Mouse (Mus musculus): ENCODE measurements at regions not wholly inside any gene's neighbourhood (a gene's known extent, or its start where the extent isn't known, plus 50 kb on each side); places are given as distances from the start of the nearest gene placed in this dataset.
A peak's percentile ranks its signal among the peaks of the same experiment; 100 is the strongest.
"Not testable (repeated sequence)": the region's sequence is repeated elsewhere in the genome, so short reads cannot be mapped to it uniquely, and the experiment has no call there.

DNA sequence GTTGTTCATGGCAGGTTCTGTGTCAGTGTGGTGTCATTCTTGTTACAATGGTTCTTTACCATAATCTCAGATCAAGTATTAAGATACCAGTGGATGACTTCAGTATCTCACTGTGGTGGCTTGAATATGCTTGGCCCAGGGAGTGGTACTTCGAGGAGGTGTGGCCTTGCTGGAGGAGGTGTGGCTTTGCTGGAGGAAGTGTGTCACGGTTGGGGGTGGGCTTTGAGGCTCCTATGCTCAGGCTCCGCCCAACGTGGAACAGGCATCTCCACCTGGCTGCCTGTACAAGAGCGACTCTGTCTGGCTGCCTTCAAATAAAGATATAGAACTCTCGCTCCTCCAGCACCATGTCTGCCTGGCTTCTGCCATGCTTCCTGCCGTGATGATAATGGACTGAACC, 63.6 kb downstream of the Cd2 start:
- DNase-seq (ENCODE audit: low read depth), result no peak

DNA sequence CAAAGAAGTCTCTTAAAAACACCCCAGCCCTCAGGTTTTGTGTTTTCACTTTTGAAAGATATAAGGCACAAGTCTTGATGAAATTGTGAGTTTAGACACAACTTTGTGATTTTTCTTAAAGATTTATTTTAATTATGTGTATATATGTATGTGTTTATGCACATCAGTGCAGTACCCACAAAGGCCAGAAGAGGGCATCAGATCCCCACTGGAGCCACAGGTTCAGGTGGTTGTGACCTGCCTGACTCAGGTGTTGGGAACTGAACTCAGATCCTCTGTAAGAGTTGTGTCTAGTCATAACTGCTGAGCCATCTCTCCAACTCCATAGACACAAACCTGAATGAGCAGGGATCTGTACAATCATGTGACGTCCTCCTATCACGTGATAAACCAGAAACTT, 67.8 kb downstream of the Cd2 start:
- DNase-seq (ENCODE audit: low read depth), result no peak

DNA sequence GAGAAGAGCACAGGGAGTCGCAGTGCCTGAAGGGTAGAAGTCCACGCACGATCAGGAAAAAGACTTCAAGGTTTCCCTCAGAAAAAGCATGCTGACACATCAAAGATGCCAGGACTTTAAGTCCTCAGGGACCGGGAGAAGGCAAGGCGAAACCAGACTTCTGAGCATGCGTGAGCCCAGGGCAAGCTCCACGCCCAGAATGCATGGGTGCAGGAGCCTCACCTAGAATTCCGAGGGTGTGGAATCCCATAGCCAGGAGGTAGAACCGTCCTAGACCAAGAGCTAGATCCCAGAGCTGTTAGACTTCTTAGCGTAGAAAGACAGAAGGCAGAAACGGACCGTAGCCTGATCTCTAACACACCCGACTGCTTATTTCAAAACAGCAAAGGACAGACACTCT, 71.0 kb downstream of the Cd2 start:
- no peak for DNase-seq (ENCODE audit: low read depth)

DNA sequence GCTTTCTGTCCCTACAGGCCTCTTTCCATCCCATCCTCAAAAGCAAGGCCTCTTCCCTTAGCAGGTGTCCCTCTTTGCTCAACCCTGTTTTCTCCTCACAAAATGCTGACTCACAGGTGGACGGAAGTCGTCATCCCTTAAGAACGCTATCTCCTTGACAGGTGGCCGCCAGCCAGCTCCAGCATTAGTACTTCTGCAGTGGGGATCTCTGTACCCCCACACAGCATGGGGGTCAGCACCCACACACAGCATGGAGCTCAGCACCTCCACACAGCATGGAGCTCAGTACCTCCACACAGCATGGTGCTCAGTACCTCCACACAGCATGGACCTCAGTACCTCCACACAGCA, 74.6 kb downstream of the Cd2 start:
- no peak for DNase-seq (ENCODE audit: low read depth)

DNA sequence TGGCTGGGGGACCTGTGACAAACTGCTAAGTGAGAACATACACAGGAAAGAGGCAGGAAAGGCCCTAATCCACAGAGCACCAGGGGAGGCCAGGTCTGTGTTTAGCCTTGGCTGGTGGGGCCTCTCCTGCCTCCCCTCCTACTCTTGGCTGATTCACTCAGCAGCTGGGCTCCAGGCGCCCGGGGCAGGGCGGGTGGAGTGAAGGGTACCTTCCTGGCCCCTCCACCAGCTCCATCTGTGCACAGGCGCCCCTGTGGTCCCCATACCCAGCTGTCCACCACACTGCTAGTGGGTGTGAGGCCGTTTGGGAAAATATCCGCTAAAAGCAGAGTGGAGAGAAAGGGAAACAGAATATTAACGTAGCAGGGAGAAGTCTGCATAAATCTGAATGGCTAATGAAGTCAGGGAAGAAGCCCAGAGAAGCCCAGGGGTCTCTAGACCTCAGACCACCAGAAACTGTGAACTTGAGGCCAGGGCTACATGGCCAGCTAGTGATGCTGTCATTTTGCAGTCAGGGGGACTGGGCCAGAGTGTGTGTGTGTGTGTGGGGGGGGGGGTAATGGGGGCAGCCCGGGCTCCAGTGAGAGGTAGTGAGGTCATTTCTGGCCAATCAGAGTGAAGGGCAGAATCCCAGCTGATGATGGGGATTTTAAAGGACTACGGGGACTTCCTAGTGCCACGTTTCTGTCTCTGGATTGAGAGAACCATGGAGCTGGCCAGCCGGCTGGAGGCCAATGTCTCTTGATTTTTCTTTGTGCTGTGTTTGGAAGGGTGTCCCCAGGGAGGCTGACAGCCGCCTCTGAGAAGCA, 75.1 kb downstream of the Cd2 start:
- DNase-seq (ENCODE audit: low read depth), result no peak

DNA sequence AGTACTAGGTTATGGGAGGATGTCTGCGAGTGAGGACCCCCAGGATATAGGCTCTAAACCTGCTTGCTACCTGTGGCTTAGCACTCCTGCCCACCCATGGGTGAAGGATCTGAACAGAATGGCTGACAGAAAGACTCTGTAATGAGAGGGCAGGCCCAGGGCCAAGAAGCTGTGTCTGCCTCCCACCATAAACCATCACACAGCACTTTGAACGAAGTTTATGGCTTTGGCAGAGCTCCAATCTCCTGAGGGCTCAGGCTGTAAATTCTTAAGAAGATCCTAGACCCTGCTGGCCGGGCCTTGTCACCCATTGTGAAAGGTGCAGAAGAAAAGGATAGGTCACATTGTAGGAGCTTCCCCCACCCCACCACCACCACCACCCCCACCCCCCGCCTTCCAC, 75.8 kb downstream of the Cd2 start:
- DNase-seq (ENCODE audit: low read depth), result no peak

DNA sequence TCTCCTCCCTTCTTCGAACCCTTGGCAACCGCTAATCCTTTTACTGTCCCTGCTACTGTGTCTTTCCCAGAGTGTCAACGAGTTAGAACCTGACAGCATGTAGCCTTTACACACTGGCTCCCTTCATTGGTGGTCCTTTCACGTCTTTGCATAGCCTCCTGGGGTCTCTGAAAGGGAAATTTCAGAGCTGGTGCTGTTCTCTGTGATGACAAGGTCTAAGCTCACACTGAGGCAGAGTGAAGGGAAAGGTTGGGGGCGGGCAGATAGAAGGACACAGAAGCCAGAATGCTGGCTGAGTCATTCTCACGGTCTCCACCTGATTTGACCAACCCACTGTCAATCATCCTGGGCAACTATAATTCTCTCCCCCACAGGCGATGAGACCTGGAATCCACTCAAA, 78.2 kb downstream of the Cd2 start:
- DNase-seq (ENCODE audit: low read depth), result no peak

DNA sequence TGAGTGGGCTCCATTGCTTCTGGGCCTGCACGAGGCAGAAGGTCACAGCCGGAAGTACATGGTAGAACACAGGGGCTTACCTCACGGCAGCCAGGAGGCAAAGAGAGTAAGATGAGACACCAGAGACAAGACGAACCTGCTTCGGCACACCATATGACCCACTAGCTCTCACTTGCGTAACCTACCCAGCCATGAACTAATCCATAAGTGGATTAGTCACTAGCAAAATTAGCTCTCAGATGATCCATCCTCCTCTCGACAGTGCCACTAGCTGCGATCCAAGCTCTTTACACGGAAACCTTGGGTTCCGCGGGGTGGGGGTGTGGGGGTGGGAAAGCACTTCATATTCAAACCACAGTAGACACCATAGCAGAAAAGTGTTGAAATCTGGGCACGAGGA, 79.0 kb downstream of the Cd2 start:
- no peak for DNase-seq (ENCODE audit: low read depth)

DNA sequence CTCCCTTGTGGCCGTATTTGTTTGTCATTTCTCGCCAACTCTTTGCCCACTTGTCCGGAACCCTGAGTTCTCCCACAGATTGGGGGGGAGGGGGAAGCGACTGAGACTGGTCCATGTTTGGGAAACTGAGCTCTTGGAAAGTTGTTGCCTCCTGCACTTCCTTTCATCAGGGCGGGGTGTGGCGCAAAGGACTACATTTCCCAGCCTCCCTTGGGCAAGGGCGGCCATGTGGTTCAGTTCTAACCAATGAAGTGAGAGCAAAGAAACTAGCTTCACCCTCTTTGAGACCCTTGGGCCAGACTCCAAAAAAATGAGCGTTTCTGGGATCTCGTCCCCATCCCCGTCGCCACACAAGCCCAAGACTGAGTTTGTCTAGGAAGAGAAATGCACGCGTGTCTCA, 81.6 kb downstream of the Cd2 start:
- DNase-seq (ENCODE audit: low read depth), result not testable (repeated sequence)

DNA sequence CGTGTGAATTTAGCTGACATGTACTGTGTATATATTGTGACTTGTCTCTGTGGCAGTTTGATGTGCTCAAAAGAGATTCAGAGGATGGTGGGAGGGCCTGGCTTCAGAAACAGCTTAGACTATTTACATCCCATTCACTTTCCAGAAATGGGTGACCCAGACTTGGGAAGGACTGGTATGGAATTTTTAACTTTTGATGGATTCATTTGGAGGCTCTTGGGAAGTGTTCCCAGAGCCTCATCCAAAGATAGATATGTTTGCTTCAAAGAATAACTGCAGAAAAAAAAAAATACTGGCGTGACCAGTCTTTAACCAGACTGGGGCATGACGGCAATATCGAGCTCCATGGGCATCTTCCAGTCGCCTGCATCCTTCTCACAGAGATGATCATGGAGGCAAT, 84.6 kb upstream of the Ptgfrn start:
- DNase-seq (ENCODE audit: low read depth), result no peak

DNA sequence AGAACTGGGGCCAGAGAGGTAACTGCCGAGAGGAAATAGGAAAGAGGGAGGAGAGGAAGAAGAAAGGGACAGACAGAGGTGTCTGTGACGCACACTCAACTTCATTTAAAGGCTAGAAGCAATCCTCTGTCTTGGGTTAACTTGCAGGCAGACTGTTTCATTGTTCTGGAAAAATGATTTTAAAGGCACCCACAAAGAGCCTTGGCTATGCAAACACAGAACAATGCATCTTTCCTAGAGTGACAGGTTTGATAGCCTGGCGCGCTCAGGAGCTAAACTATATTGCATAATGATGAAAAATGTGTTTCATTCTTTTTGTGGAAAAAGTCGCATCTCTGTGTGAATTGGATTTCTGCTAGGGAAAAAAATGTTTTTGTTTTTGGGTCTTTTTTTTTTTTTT, 84.2 kb upstream of the Ptgfrn start:
- no peak for DNase-seq (ENCODE audit: low read depth)

DNA sequence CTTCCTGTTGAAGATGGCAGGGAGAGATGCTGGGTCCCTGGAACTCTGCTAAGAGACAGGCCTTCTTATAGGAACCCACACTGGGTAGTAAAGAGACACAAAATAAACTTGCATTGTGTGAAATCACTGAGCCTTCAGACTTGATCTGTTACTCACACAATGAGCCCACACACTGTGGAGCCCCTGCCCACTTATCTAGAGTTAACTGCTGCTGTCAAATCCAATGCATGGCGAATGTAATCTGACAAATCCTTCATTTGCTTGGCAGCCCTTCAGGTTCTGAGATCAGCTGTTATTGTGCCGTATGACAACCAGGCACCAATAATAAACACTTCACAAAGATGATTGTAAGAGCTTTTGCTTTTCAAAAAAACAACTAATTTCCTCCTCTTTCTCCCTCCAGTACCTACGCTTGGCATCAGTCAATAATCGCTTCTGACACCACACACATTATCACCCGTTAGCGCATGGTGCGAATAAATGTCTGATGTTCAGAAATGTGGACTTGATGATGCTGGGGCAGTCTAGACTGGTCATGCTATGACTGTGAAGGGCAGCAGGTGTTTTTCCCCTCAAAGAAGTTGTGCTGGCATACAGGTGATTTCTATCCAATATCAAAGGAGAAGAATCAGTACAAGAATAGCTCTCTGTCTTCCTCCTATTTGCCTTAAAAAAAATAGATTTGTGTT, 81.4 kb upstream of the Ptgfrn start:
- no peak for DNase-seq (ENCODE audit: low read depth)

DNA sequence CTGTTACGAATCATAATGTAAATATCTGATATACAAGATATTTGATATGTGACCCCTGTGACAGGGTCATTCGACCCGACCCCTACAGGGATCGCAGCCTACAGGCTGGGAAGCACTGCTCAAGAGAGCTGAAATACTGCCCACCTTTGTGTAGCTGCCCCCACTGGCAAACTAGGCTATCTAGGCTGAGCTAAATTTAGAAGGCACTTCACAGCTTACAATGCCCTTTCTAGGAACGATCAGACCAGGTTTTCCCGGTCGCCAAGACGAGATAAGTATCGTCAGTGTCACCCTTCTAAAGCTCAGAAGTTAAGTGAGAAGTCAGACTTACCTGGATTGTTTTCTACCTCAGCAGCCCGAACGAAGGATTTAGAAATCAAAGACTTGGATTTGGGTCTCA, 71.9 kb upstream of the Ptgfrn start:
- no peak for DNase-seq (ENCODE audit: low read depth)

DNA sequence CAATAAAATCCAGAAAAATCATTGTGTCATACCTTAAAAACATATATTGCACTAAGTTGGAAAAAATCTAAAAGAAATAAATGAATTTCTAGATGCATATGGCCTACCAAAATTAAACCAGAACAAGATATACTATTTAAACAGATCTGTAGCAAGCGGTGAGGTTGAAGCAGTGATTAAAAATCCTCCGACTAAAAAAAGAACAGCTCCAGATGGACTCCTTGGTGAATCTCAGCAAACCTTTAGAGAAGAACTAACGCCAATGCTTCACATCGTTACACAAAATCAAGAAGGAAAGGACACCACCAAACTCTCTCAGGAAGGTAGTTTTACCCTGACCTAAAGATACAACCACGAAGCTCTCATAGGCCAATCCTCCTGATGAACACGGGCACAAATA, 63.9 kb upstream of the Ptgfrn start:
- DNase-seq (ENCODE audit: low read depth), result no peak

DNA sequence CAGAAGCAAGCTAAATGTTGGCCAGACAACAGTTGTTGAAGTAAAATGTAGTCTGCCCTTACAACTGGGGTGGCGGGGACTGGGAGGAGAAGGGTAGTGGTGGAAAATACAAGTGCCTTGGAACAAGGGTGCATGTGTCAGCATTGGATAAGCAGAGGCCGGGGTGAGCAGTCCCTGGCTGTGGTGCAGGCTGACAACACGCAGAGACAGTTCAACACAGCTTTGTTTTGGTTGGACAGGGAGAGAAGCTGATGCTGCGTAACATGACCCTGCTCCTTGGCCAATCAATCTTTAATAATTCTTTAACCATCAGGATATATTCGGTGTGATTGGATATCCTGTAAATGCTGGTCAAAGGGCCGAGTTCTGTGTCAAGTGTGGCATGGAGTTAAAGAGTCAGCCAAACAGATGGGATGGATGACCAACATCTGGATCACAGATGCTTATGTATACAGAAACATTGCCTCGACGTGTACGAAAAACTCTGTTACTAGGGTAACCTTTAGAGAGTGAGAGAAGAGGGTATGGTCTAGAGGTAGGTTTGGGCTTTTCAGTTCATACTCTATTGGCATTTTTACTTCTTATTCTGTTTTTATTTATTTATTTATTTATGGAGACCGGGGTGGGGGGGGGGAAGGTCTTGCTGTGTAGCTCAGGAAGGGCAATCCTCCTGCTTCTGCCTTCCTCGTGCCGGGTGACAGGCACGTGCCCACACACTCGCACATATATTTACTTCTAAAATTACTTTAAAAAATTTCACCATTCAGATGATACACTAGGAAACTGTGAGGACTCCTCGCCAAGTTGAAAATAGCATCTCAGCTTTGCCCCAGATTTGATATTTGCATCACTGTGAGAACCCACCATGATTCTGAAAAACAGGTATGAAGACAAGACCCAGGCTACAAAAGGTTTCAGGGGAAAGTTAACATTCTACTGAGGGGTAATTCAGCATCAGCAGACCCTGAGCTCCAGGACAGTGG, 60.2 kb upstream of the Ptgfrn start:
- DNase-seq (ENCODE audit: low read depth), result no peak

DNA sequence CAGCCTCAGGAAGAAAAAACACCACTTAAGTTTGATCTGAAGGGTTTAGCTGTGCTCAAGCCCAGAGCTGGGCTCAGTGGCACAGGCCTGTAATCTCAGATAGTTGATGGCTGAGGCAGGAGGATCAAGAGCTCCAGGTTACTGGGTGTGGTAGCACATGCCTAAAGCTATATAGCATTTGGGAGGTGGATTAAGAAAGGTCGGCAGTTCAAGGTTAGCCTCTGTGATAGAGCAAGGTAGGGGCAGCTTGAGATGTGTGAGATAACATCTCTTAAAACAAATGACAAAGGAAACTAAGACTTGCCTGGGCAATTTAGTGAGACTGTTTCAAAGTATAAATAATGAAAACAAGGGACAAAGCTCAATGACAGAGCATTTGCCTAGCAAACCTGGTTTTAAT, 56.9 kb upstream of the Ptgfrn start:
- DNase-seq (ENCODE audit: low read depth), result no peak

DNA sequence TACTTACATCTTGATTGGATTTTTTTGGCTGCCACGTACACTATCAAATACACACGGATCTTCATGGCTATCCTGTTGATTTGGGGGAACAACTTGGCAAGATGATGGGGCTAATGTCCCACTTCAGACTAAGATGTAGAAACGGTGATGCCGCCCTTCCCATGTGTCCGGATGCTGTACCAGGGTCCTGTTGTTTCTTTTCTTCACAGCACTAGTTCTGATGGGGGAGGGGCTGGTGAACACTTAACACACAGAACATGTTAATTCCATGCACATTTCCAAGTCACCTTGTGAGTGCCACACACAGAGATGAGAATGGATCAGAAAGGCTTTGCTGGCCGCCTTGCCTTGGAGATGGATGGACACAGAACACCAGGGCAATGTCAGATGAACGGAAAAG, 56.5 kb upstream of the Ptgfrn start:
- no peak for DNase-seq (ENCODE audit: low read depth)

DNA sequence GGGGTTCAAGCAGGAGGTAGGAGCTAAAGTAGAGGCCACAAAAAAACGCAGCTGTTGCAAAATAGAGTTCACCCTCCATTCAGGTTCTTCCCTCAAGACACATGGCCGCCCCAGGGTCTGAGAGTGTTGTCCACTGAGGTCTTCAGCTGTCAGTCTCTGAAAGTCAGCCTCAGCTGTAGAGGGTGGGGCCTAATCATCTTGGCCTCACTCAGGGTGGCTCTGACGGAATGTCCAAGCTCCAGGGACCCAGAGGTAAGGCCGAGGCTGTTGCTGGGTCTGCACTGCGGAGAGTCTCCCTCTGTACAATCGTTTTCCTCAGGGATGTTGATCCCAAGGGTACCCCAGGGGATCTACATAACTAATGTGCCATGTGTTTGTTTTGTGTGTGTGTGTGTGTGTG, 55.2 kb upstream of the Ptgfrn start:
- DNase-seq (ENCODE audit: low read depth), result no peak

DNA sequence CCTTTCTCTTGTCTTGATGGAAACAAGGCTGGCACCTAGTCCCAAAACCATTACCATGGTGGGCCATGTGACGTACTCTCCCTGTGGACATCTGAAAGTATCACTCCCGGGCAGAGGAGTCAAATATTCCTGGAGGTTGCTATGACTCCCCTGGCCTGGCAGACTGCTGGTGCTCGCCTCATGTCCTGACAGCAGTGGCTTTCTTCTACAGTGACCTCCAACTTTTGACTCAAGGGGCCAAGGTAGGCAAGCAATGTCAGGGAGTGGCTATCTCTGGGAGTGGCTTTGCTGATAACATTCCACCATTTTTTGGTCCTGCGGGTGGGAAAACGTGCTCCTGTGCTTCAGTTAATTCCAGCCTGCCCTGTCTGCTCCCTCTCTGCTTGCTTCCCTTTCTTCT, 54.7 kb upstream of the Ptgfrn start:
- DNase-seq (ENCODE audit: low read depth), result no peak

DNA sequence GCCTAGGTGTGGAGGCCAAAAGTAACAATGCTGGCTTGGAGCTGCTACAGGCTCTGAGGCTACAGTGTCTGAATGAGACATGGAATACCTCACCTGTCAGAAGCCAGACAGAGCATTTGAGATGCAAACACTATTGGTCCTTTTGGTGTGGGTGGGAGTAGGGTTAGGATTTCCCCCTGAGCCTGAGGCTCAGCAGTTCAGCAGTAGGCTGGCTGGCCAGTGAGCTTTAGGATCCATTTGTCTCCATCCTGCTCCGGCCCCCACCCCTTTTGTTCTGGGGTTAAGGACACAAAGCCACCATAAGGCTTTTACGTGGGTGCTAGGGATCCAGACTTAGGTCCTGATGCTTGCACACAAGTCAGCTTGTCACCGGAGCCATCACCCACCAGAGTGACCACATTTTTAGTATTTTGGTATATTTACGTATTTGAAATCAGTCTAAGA, 53.9 kb upstream of the Ptgfrn start:
- no peak for DNase-seq (ENCODE audit: low read depth)

DNA sequence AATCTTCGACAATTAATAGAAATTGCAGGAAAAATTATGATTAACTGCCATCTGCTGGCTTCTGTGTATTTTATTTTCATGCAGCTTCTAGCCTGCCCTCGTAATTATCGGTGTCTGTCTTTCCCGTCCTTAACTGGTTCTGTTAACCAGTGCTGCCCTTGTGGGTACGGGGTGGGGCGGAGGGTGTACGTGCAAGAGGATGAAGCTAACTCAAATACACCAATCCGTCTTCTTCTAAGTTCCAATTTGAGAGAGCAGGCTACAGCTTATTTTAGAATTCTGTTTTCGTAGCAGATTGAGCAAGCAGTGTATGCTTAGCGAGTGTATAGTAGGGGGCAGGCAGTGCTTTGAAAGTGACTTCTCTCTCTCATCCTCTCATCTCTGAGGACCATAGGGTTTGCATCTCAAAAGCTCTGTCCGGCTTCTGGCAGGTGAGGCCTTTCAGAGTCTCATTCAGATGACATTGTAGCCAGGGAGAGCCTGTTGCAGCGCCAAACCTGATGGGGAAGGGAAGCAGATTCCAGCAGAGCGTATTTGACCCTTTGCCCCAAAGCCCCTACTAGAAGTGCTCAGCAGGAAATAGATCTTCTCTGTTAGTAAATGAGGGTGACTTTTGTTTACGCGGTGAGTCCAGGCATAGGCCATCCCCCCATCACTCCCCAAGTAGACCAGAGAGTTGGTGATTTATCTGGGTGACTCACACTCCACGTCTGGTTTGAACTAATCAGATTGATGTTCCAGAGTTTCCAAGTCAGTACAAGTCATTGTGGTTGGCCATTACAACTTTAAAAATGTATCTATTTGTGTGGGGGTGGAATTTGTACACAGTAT, 53.3 kb upstream of the Ptgfrn start:
- peak; percentile 75 for DNase-seq (ENCODE audit: low read depth)
